Mouse (Mus musculus) forebrain, embryonic 13.5 days (tissue): ENCODE measurements at regions not wholly inside any gene's neighbourhood (a gene's known extent, or its start where the extent isn't known, plus 50 kb on each side); places are given as distances from the start of the nearest gene placed in this dataset.

ENCODE experiments used
- ATAC-seq: fragments of 200-750 bp; cut with Nextera tagmentation; 2 replicates; pipeline ENCODE4 v1.8.0; 2017
- H3K27ac ChIP-seq: fragments of 300-500 bp; sonication (generic); 2 replicates; pipeline ENCODE4 v1.5.1; 2015; ENCODE audit warnings: inconsistent platforms, mild to moderate bottlenecking, moderate library complexity
- H3K27me3 ChIP-seq: fragments of 300-500 bp; sonication (generic); 2 replicates; pipeline ENCODE4 v1.6.1; 2015; ENCODE audit warnings: mild to moderate bottlenecking, inconsistent platforms
- H3K36me3 ChIP-seq: fragments of 300-500 bp; sonication (generic); 2 replicates; pipeline ENCODE4 v1.6.1; 2015; ENCODE audit warnings: mild to moderate bottlenecking, inconsistent platforms; ENCODE audit not compliant: poor library complexity, severe bottlenecking
- H3K4me1 ChIP-seq: fragments of 300-500 bp; sonication (generic); 2 replicates; pipeline ENCODE4 v1.6.1; 2015; ENCODE audit warnings: inconsistent platforms
- H3K4me2 ChIP-seq: fragments of 300-500 bp; sonication (generic); 2 replicates; pipeline ENCODE4 v1.6.1; 2015; ENCODE audit warnings: inconsistent platforms, mild to moderate bottlenecking, moderate library complexity
- H3K4me3 ChIP-seq: fragments of 300-500 bp; sonication (generic); 2 replicates; pipeline ENCODE4 v1.5.1; 2015; ENCODE audit warnings: mild to moderate bottlenecking, inconsistent platforms
- H3K9ac ChIP-seq: fragments of 300-500 bp; sonication (generic); 2 replicates; pipeline ENCODE4 v1.6.1; 2015; ENCODE audit warnings: mild to moderate bottlenecking, inconsistent platforms
- H3K9me3 ChIP-seq: fragments of 300-500 bp; sonication (generic); replicated peaks from 2 replicates; pipeline ENCODE4 v1.6.1; 2016; ENCODE audit warnings: inconsistent platforms
- WGBS: fragments of 180-500 bp; shearing (Covaris S2); methylation state at CpG from one replicate; pipeline ENCODE4 v1.1.7; 2015; 5-methylcytosine and 5-hydroxymethylcytosine counted together

DNA sequence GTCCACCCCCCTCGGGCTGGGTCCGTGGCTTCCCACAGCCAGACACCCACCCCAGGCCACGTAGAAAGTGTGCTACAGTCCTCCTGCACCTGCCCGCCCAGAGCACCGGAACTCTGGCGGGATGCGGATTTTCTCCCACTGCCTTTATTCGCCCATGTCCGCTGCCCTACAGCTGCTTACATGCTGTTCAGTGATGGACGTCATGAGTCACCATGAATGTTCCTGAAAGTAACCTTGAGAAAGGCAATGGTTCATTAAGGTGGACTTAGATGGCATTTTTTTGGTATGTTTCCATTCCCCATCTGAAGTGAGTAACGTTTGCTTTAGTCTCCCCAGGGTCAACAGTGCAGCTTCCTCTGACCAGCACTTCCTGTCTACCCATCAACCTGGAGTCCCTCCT is 497.8 kb downstream of the Dcdc2c start:
- Histone ChIP-seq H3K27me3 (no peaks in the 10 kb centered on the region), H3K36me3 (no peaks in the 10 kb centered on the region), H3K4me2 (no peak overlapping the region), H3K9me3 (no peaks in the 10 kb centered on the region; the same call in 1 of the 2 replicates), H3K27ac (no peak overlapping the region), H3K4me1 (peaks cover 18% of the 10 kb centered on the region), H3K4me3 (no peak overlapping the region), H3K9ac (no peak overlapping the region)
- 96% methylated on average over 11 of the region's 11 CpGs for WGBS
- ATAC-seq = no peak

GRCm38 (mm10) chr12:28047989-28048388 is 504.2 kb downstream of the Dcdc2c start:
- Histone ChIP-seq H3K36me3 (no peaks in the 10 kb centered on the region), H3K4me3 (no peak overlapping the region), H3K4me2 (no peak overlapping the region), H3K27ac (no peak overlapping the region), H3K27me3 (no peaks in the 10 kb centered on the region), H3K9ac (no peak overlapping the region), H3K4me1 (no peaks in the 10 kb centered on the region), H3K9me3 (no peaks in the 10 kb centered on the region; the same call in 1 of the 2 replicates)
- ATAC-seq = no peak
- WGBS = 68% methylated on average over 4 of the region's 4 CpGs

GRCm38 (mm10) chr12:28038161-28038911 is 513.9 kb downstream of the Dcdc2c start:
- H3K9me3 ChIP-seq = no peaks in the 10 kb centered on the region
- no peaks in the 10 kb centered on the region for H3K36me3 ChIP-seq
- no peaks in the 10 kb centered on the region for H3K4me1 ChIP-seq
- 86% methylated on average over 7 of the region's 7 CpGs for WGBS
- H3K9ac ChIP-seq = no peak overlapping the region
- no peak overlapping the region for H3K4me3 ChIP-seq
- ATAC-seq = no peak
- H3K4me2 ChIP-seq = no peak overlapping the region
- H3K27me3 ChIP-seq = no peaks in the 10 kb centered on the region
- no peak overlapping the region for H3K27ac ChIP-seq

DNA sequence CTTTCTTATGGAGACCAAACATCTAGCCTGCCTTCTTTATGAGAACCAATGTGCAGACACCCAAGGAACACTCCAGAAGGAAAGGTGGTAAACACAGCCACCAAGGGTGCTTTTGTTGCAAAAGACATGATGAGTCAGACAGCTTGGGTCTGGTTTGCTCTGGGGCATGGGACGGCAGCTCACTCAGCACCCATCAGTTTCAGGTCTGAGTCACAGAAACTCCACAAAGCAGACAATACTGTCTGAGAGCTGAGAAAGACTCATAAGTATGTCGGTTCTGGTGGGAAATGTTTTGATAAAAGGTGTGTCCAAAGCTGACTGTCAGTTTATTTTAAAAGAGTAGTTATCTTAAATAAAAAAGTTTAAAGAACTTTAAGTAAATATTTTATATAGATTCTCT is 553.0 kb downstream of the Dcdc2c start:
- Histone ChIP-seq H3K9me3 (no peaks in the 10 kb centered on the region), H3K36me3 (no peaks in the 10 kb centered on the region), H3K4me3 (no peak overlapping the region), H3K4me2 (no peak overlapping the region), H3K9ac (no peak overlapping the region), H3K27me3 (no peaks in the 10 kb centered on the region), H3K4me1 (no peaks in the 10 kb centered on the region), H3K27ac (no peak overlapping the region)
- no peak for ATAC-seq
- WGBS = 93% methylated on average over 2 of the region's 2 CpGs

GRCm38 (mm10) chr12:27992152-27992551 is 560.0 kb downstream of the Dcdc2c start:
- WGBS = 89% methylated on average over 3 of the region's 3 CpGs
- Histone ChIP-seq H3K36me3 (no peaks in the 10 kb centered on the region), H3K27me3 (no peaks in the 10 kb centered on the region), H3K27ac (no peak overlapping the region), H3K4me3 (no peak overlapping the region), H3K9ac (no peak overlapping the region), H3K4me1 (no peaks in the 10 kb centered on the region), H3K9me3 (no peaks in the 10 kb centered on the region), H3K4me2 (no peak overlapping the region)
- ATAC-seq = no peak

- H3K36me3 ChIP-seq = no peaks in the 10 kb centered on the region
- no peaks in the 10 kb centered on the region for H3K27me3 ChIP-seq
- H3K4me1 ChIP-seq = peaks cover 16% of the 10 kb centered on the region
- no peak overlapping the region for H3K4me3 ChIP-seq
- H3K9ac ChIP-seq = no peak overlapping the region
- H3K9me3 ChIP-seq = no peaks in the 10 kb centered on the region
- H3K4me2 ChIP-seq = no peak overlapping the region
- ATAC-seq = no peak; the same call in 1 of the 2 replicates
- H3K27ac ChIP-seq = no peak overlapping the region
- 83% methylated on average over 3 of the region's 3 CpGs for WGBS
Observed at GRCm38 (mm10) chr12:27984261-27984841, 567.8 kb downstream of the Dcdc2c start.

GRCm38 (mm10) chr12:27978257-27978931 is 573.8 kb downstream of the Dcdc2c start:
- 12% methylated on average over 8 of the region's 8 CpGs for WGBS
- Histone ChIP-seq H3K9me3 (no peaks in the 10 kb centered on the region), H3K4me1 (peaks cover 34% of the 10 kb centered on the region), H3K4me2 (peak overlapping the region; percentile 32), H3K27me3 (no peaks in the 10 kb centered on the region), H3K9ac (0 out of 2 replicates have a peak overlapping the region, but pooled peaks have one; percentile 13), H3K36me3 (no peaks in the 10 kb centered on the region), H3K27ac (peak overlapping the region; percentile 85), H3K4me3 (no peak overlapping the region)
- peak; percentile 95 for ATAC-seq

GRCm38 (mm10) chr12:27977548-27978256 is 574.5 kb downstream of the Dcdc2c start:
- 0 out of 2 replicates have a peak, but pooled peaks have one; percentile 20 for ATAC-seq
- Histone ChIP-seq H3K4me3 (no peak overlapping the region), H3K4me1 (peaks cover 34% of the 10 kb centered on the region), H3K9me3 (no peaks in the 10 kb centered on the region), H3K36me3 (no peaks in the 10 kb centered on the region), H3K27ac (peak overlapping the region; percentile 85), H3K27me3 (no peaks in the 10 kb centered on the region), H3K9ac (no peak overlapping the region), H3K4me2 (no peak overlapping the region)
- 41% methylated on average over 9 of the region's 9 CpGs for WGBS

GRCm38 (mm10) chr12:27962908-27963307 is 589.3 kb downstream of the Dcdc2c start:
- Histone ChIP-seq H3K36me3 (no peaks in the 10 kb centered on the region), H3K9ac (no peak overlapping the region), H3K27ac (no peak overlapping the region), H3K4me2 (no peak overlapping the region), H3K4me3 (no peak overlapping the region), H3K9me3 (no peaks in the 10 kb centered on the region), H3K27me3 (no peaks in the 10 kb centered on the region), H3K4me1 (no peaks in the 10 kb centered on the region)
- no peak for ATAC-seq
- 65% methylated on average over 3 of the region's 3 CpGs for WGBS

DNA sequence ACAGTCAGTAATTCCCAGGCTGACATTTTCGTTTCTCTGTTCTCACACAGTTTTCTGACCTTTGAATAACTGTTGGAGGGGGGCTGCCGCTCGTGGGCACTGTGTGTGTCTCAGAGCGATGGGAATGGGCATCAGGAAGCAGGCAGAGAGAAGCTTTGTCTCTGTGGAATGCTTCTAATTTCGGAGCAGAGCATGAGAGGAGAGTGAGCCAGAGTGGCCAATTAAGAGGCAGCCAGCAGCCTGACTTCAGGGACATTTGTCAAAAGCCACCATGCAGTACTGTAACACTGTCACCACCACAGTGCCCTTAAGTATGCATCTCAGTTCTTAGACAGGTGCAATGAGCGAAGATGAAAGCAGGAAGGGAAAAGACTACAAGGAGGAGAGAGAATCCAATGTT is 592.1 kb downstream of the Dcdc2c start:
- no peak for ATAC-seq
- Histone ChIP-seq H3K4me3 (no peak overlapping the region), H3K4me1 (no peaks in the 10 kb centered on the region), H3K36me3 (no peaks in the 10 kb centered on the region), H3K9ac (no peak overlapping the region), H3K9me3 (no peaks in the 10 kb centered on the region), H3K4me2 (no peak overlapping the region), H3K27me3 (no peaks in the 10 kb centered on the region), H3K27ac (no peak overlapping the region)
- 45% methylated on average over 6 of the region's 6 CpGs for WGBS

DNA sequence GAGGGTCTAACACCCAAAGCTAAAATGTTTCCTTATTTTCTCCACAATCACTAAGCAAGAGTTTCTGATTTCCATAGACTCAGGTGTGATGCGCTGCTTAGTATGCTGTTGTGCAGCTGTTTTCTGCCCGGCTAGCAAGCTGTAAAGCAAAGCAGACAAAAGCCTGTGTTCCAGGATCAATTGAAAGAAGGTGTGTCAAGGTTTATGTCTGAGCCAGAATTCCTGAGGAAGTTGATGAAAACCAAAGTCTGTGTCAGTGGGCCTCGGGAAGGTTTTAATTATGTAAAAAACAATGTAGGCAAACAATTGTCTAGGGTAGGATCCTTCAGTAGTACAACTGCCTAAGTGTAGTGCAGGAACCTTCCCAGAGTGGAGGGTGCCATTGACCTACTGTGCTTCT is 604.6 kb downstream of the Dcdc2c start:
- no peak overlapping the region for H3K4me2 ChIP-seq
- H3K4me1 ChIP-seq = peaks cover 20% of the 10 kb centered on the region
- H3K9ac ChIP-seq = no peak overlapping the region
- H3K4me3 ChIP-seq = no peak overlapping the region
- no peak for ATAC-seq
- H3K27me3 ChIP-seq = no peaks in the 10 kb centered on the region
- WGBS = 69% methylated on average over 3 of the region's 3 CpGs
- H3K27ac ChIP-seq = no peak overlapping the region; the same call in 1 of the 2 replicates
- H3K9me3 ChIP-seq = no peaks in the 10 kb centered on the region
- no peaks in the 10 kb centered on the region for H3K36me3 ChIP-seq
